Mouse (Mus musculus) left cerebral cortex, adult 18-20 months (tissue): ENCODE measurements around the gene Ncan. TPM values are rescaled to one million over a fixed set of nuclear protein-coding genes. Genes with fewer than 3 reads are reported as not detected.

Experiments used
- DNase-seq, 2 experiments: peaks; one replicate each; pipeline ENCODE4 v3.0.0; 2021 to 2022; ENCODE audit warnings: low spot score in 2 of 2, mixed read lengths in 1 of 2
- total RNA-seq, 2 experiments: library from RNA; stranded (reverse); gene quantifications; 2 replicates each; pipeline ENCODE4 v1.2.3; 2021

The Ncan gene
- total RNA-seq, 2 experiments from 2014 or later, result 137 to 145 TPM

GRCm38 (mm10) chr8:70130066-70130465 is 9.4 kb upstream of the Ncan start:
- DNase-seq, result no peak

GRCm38 (mm10) chr8:70129309-70129952 is 8.8 kb upstream of the Ncan start:
- DNase-seq, result peak; percentile 57 to 66

- peak in 1 of 2 experiments; percentile 37 for DNase-seq
These were observed 7.8 kb upstream of the Ncan start for GRCm38 (mm10) chr8:70128435-70128834.

DNA sequence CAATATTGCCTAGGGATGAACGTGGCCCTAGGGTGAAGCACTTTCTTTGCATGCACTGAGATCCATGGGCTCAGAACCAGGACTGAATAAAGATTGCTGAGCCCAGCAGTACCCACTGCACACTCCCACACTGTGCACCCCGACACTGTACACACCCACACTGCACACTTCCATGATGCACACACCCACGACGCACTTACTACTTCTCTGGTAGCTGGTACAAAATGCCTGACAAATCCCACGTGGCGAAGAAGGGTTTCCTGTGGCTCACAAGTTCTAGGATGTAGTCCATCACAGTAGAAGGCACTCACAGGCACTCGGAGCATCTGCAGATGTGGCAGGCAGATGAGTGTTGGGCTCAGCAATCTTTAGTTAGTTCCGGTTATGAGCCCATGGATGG is 4.3 kb upstream of the Ncan start:
- DNase-seq, result no peak

DNA sequence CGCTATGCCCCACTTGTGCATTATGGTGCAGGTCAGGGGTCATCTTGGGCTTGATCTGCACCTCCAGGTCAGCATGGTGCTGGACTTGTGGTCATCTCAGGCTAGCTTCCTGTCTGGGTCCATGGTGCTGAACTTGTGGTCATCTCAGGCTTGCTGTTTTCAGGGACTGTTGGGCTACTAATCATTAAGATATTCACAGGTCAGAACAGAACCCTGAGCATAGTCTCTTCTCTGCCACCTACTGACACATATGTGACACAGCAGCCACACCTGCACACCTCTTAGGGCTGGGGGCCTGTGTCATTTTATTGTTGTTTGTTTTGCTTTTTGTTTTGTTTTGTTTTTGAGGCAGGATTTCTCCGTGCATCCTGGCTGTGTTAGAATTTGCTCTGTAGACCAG is 2.2 kb upstream of the Ncan start:
- no peak for DNase-seq

GRCm38 (mm10) chr8:70118726-70119700 is 1.7 kb downstream of the Ncan start:
- peak; percentile 62 to 81 for DNase-seq

DNA sequence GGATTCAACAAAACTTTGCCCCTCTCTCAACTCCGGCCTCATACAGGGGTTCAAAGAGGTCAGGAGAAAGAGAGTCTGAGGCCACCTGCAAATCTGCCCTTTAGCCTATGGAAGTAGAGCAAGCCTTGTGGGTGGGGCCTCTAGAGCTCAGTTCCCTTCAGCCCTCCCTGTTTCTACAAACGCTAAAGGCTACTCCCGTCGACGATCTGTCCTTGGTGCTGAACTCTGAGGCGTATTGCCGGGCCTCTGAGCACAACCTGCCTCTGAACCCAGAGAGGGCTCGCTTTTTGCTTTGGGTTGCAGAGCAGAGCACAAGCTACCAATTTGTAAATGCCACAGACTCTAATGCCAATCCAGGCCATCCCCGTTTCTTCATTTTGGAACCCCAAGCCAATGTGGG is 3.1 kb downstream of the Ncan start:
- DNase-seq, result no peak

DNA sequence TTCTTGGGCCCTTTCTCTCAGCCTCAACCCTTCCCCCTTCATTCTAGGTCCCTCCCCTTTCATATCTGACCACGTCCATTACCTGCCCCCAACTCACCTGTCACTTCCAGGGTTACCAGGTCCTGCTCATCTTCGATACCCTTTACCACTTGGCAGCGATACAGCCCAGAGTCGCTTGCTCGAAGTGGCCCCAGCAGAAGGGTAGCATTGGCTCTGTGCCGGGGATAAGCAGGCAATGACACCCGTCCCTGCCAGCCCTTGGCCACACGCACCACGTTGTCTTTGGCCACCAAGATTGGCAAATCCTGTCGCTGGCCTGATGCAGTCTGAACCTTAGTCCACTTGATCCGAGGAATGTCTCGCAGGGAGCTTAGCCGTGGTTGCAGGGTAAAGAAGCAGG is 5.8 kb downstream of the Ncan start:
- no peak for DNase-seq

- no peak for DNase-seq
These were observed 6.2 kb downstream of the Ncan start for GRCm38 (mm10) chr8:70114488-70114887.

GRCm38 (mm10) chr8:70112401-70113016 is 8.2 kb downstream of the Ncan start:
- no peak for DNase-seq

DNA sequence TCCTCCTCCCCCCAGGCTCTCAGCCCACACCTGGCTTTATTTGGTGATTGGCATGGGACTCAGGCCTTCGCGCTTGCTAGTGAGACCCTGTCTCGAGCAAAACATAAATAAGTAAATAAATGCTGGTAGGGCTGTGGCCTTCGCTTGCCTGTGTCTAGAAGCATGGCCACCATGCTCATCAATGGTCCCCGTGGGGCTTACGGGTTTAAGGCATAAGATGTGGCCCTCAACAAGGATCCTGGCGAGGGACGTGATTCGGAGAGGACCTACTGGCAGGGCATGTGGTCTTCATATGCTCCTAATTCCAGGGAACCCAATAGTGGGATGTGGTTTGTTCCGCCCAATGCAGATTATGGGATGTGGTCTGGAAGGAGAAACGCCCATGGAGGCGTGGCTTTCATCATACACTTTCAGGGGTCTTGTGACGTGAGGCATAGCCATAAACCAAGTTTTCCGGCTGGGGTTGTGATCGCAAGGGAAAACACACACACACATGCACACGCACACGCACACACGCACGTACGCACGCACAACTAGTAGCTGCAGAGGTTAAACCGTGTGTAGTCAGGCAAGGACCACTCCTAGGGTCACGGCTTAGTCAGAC is 9.4 kb downstream of the Ncan start:
- no peak for DNase-seq

- no peak for DNase-seq
These were observed 10.2 kb downstream of the Ncan start for GRCm38 (mm10) chr8:70110451-70110850.

GRCm38 (mm10) chr8:70104922-70105321 is 15.8 kb downstream of the Ncan start:
- no peak for DNase-seq

- no peak for DNase-seq
These were observed 16.2 kb downstream of the Ncan start for GRCm38 (mm10) chr8:70104506-70104905.

GRCm38 (mm10) chr8:70100241-70100640 is 20.4 kb downstream of the Ncan start:
- DNase-seq, result peak in 1 of 2 experiments; percentile 54

GRCm38 (mm10) chr8:70099276-70099675 is 21.4 kb downstream of the Ncan start:
- DNase-seq, result no peak

DNA sequence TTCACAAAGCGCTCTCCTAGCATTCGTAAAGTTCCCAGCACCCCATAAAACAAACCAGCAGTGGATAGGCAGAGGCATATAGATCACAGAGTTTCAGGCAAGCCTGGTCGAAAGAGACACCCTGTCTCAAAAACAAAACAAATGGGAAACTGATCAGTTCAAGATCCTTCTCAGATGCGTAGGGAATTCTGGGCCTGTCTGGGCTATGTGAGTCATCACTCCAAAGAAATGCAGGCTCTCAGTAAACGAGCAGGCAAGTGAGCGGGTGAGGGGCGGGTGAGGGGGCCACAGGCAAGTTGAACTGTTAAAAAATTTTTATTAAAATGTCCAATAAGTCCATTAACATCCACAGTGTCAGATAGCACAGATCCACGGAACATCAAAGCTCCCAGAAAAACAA is 27.9 kb downstream of the Ncan start:
- no peak for DNase-seq

GRCm38 (mm10) chr8:70089296-70089960 is 31.2 kb downstream of the Ncan start:
- no peak for DNase-seq

DNA sequence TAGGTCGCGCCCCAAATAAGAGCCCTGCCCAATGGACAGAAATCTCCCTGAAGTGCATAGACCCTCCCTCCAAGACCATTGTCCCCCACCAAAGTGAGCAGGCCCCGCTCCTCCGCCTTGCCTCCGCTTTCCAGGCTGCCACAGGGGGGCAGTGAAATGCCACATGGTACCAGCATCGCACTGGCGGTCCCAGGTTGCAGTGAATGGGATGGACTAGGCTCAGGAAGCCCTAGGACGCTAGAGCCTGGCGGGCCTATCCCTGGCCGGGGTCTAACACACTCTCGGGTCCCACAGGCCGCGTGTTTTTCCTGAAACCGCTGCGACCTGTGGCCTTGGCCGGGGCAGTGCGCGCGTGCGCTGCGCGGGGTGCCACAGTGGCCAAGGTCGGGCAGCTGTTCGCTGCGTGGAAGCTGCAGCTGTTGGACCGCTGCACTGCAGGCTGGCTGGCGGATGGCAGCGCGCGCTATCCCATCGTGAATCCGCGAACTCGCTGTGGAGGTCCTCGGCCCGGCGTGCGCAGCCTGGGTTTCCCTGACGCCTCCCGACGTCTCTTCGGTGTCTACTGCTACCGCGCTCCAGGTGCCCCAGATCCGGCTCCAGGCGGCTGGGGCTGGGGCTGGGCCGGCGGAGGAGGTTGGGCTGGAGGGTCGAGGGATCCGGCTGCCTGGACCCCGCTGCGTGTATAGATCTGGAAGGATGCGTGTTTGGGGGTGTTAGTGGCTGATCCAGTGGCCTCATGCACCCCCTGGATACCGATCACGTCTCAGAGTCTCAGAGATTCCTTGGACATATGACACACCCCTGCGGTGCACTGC is 32.6 kb downstream of the Ncan start:
- peak; percentile 72 to 81 for DNase-seq

GRCm38 (mm10) chr8:70087237-70087636 is 33.4 kb downstream of the Ncan start:
- DNase-seq, result no peak
